Mouse (Mus musculus) lung, postnatal 14 days (tissue): ENCODE data around the gene Atp2b2.
"Not testable (repeated sequence)": the region's sequence is repeated elsewhere in the genome, so short reads cannot be mapped to it uniquely, and the experiment has no call there.

ENCODE experiments used
- DNase-seq: peaks from one replicate; pipeline ENCODE4 v3.0.0; 2021

Atp2b2 gene

DNA sequence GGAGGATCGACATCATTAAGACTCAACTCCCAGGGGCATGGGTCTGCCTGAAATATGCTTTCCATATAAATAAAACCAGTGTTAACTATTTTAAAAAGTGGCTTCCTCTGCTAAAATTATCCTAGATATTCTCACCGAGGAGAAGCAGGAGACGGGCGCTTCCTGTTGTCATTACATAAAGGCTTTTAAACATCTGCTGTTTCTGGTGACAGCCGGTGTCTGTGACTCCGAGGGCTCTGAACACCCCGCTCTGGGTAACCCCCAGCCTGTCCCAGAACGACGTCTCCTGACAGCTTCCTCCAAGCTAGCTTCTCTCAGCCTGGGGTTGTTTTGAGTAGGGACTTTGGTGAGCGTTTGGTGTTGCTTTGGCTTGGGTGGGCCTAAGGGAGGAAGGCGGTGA is 273.6 kb downstream of the Atp2b2 start:
- DNase-seq: no peak

DNA sequence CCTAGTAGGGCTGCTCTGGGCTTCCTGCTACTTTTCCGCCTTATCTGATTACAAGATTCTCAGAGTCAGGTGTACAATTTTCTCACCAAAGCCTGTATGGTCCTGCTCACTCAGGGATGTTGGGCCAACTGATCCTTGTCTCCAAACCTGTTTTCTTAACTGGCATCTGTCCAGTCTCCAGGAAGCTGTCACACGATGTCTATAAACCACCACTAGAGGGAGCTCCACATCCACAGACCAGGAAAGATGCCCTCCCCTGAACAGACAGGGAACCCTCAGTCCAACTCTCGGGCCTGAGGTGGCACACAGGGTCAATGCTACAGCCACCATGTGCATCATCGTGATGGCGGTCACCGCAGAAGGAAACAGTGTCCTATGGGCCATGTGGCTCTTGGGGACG is 280.8 kb downstream of the Atp2b2 start:
- DNase-seq: peak; percentile 62

DNA sequence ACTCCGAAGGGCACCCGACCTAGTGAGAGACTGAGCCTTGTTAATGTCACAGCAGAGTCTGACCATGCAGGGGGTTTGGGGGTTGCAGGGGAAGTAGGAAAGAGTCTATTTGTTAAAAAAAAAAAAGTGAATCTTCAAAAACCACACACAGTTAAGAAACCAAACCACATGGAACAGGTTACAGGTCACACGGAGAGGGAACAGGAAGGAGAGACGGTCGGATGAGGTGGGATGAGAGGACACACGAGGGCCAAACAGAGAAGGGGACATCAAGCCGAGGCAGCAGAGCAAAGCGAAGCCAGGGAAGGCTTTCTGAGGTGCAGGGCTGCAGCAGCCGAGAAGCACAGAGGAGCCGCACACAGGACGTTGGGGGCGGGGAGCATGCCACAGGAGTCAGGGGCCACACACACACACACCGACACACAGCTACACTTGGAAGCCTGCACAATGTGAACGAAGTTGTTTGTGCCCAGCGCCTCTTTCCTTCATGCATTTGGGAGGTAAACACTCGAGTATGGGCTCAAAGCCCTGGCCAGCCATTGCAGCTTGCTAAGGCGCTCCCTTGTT is 293.2 kb downstream of the Atp2b2 start:
- no peak for DNase-seq

DNA sequence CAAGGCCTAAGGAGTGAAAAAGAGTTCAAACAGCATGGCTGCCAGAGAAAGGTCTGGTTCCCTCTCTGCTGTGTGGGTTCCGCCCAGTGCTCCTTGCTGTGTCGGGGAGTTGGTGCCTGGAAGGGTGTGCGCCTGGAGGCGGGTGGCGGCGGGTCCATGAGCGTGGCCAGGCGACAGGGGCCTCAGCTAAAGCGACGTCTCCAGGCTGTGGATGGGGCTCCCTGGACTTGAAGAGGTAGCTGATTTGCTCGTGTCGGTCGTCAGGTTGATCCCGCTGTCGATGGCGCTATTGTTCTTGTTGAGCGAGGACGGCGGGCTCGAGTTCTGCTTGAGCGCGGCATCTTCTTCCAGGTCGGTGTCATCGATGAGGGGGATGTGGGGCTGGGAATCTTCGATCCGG is 294.1 kb downstream of the Atp2b2 start:
- no peak for DNase-seq

DNA sequence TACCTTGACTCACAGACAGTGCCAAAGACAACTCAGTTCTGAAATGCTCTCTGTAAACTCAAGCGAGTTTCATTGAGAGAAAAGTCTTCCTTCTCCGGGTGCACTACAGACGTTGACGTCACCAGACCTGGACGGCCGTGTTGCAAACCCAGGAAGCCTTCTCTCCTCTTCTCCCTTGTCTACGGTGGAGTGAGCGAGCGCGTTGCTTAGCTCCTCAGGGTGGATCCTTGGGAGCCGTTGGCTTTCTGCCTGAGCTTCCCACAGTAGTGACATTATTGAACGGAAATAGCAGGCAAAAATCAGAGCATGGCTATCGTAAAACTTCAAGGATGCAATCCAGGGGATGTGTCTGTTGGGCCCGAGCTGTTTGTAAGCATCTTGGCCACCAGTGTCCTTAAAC is 295.1 kb downstream of the Atp2b2 start:
- no peak for DNase-seq

DNA sequence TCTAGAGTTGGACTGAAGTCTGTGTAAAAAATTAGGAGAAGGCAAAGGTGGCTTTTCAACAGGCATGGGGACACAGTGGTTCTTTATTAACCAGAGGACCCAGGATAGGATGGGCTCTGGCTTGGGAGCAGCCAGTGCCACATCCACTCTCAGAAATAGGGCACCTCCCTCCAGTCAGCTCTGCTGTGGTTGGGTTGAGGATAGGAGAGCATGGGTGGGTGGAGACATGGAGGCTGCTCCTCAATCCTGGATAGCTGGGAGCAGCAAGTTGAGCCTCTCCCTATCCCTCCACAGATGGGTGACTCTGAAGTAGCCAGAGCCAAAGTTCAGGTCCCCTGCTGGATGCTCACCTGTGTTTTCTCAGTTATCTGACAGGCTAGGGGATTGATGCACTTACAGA is 297.3 kb downstream of the Atp2b2 start:
- DNase-seq: no peak

DNA sequence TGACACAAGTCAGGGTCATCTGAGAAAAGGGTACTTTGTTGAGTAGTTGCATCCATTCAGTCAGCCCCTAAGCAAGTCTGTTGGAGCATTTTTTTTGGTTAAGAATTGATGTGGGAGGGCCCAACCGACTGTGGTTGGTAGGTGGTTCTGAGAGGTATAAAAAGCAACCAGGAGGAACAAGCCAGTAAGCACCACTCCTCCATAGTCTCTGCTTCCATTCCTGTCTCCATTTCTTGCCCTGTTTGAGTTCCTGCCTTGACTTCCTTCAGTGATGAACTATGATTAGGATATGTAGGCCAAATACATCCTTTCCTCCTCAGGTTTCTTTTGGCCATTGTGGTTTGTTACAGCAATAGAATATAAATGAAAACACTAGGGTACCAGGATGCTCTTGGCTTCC is 299.3 kb downstream of the Atp2b2 start:
- DNase-seq: no peak

DNA sequence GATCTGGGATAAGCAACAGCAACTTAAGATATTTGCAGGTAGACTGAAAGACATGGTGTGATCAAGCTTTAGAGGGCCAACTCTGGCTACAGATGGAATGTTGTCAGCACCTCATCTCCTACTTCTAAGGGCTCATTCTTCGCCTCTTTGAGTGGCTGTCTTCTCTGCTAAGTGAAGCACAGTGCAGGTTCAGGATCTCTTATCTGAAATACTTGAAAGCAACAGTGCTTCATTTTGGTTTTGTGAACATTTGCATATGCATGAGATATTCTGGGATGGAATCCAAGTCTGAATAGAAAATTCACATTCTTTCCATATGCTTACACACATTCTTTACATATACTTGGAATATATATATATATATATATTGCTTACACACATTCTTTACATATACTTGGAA is 300.1 kb downstream of the Atp2b2 start:
- DNase-seq: no peak

DNA sequence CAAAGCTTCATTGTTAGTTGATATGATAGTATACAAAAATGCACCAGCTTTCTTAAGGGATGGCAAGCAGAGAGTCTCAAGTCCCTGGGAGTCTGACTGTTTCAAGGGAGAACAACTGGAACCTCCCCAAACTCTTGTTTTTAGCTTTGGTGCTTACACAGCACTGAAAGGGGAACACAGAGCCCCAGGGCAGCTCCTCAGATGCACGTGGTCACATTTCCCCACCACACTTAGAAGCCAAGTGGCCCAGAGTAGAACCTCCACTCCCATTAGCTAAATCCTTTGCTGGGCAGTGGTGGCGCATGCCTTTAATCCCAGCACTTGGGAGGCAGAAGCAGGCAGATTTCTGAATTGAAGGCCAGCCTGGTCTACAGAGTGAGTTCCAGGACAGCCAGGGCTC is 301.0 kb downstream of the Atp2b2 start:
- DNase-seq: no peak

DNA sequence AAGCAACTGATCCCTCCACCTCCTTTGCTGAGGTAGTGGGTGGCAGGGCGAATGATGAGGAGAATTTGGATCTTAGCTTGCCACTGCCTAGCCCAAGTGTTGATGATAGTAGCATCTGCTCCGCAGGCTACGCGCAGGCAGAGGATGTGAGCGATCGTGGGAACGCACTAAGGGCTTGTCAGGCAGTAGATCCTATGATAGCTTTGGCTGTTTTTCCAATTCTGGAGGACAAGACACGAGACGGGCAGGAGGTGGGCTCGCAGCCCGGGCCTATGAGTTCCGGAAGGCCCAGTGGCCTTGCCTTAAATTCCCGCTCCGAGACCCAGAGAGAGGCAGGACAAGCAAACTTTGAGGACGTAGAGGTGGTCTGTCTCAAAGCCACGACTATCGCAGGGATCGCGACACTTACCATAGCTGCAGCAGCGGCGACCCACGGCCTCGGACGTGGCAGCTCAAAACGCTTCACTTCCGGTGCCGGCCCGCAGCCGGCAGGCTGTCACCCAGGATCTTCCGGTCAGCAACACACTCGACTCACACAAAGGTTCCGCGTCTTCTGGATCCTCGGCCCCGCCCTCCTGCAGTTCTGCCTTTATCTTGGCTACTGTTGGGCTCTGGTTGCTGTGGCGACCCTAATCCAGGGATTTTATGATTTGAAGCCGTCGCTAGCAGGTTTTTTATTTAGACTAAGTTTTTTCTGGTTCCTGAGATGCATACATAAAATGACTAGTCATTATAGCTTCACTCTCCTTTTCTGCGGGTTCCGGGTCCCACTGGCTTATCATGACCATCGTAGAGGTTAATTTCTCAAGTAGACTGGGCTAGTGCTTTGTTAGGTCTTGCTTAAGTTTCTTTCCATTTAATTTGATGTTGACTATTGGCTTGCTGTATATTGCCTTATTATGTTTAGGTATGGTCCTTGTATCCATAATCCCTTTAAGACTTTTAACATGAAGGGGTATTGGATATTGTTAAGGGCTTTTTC is 301.9 kb downstream of the Atp2b2 start, which contains the start of gene Sec13:
Gene Sec13 (minus strand): TSS at position 508 of the 982 bp plus-strand sequence.
- DNase-seq: peak; percentile 88

DNA sequence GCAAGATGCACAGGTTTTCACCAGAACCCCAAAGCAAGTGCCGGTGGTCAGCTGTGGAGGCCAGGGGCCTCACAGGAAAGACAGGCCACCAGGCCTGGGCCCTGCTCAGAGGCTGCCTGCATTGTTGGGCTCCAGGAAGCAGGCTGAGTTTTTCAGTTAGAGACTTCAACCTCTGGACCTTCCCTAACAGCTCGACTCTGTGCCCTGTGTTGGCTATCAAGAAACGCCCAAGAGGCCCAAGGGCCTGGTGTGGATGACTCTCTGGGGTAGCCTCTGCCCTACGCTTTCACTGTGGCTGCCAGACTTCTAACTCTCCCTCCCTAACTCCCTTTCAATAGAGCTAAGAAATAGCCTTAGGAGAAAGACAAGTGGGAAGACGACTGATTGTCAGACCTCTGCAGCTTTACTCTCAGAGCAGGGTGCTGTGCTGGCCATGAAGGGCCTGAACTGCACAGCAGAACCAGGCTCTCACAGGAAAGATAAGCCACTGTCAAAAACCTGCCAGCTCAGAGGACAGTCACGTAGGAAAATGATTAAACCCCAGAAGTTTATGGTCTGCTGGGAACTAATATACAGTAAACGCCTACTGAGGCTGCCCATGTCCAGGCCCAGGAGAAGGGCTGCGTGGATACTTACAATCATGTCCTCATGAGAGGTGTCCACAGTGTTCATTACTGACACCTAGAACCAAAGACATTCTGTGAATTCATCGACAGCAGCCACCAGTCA is 304.9 kb downstream of the Atp2b2 start:
- DNase-seq: no peak

DNA sequence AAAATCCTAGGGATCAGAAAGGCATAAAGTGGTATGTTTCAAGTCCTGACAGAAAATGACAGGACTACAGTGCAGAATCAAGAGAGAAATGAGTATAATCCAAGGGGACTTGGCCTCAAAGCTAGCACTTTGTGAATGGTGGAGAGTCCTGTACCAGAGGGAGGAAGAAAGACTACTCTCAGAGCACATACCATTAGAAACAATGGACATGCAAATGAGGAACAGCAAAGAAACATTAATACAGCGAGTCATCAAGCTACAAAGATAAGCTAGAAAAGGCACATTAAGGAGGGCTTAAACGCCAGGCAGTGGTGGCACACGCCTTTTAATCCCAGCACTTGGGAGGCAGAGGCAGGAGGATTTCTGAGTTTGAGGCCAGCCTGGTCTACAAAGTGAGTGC is 311.1 kb downstream of the Atp2b2 start:
- no peak for DNase-seq

DNA sequence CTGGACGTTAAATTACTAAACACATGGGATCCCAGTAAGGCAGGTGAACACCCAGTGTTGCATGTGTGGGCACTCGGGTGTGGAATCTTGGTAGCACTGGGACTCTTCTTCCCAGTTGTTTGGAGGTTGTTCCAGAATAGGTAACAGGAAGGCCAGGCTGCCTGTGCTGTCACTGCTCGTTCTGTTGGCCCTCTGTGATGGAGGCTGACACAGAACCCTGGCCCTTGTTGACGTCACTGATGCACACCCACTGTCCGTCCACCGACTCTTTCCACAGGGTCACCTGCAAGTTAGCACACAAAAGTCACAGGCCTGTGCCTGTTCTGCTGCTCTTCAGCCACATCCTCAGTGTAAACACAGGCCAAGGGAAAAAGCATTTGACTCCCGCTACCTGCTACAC is 314.2 kb downstream of the Atp2b2 start:
- DNase-seq: no peak

DNA sequence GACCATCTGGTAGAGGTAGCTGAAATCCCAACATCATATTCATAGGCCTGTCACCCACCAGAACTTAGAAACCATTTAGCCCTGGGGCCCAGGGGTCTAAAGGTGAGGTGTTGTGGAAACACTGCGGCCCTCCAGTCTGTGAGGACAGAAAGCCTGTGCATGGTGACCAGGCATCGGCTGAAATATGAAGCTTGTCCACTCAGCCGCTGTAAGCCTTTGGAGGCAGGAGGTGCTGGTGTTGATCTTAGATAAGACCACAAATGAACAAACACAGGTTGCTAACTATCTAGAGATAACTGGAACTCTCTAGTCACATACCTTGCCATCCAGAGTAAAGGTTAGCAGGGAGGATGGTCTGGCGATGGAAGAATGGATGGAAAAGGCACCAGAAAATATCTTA is 321.4 kb downstream of the Atp2b2 start:
- DNase-seq: no peak

DNA sequence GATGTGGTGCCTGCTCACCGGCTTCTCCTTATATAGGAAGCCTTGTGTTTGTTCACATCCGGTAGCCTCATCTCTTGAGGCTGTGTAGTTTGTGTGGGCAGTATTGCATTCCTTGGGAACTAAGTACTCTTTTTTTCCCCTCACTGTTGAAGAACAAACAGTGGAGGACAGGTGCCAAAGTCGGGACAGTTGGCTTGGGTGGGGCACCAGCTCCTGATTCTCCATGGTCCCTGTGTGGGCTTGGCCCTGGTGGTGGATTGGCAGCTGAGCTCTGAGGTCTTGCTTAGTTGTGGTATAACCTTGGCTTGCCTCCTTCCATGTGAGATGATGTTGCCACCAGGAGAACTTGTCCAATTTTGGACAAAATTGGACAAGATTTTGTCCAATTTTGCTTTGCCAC is 322.5 kb downstream of the Atp2b2 start, which contains the start of gene Ghrl:
Gene Ghrl (minus strand): TSS at position 3 of the 400 bp plus-strand sequence.
- DNase-seq: no peak

DNA sequence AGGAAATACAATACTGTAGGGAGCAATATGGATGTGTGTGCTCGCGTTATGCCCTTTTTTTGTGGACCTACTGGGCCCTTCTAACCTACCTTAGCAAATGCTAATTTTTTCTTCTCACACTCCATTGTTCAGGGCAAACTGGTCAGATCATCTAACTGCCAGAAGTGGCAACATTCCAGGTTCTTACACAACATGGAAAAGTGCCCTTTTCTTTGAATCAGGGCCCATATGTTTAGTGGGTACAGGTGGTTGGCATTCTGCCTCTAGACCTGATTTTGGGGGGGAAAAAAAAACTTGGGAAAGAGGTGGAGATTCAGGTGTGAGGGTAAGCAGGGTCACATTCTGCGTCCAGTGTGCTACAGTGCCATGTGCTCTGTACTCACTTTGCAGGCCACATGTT is 324.9 kb downstream of the Atp2b2 start:
- peak; percentile 35 for DNase-seq

DNA sequence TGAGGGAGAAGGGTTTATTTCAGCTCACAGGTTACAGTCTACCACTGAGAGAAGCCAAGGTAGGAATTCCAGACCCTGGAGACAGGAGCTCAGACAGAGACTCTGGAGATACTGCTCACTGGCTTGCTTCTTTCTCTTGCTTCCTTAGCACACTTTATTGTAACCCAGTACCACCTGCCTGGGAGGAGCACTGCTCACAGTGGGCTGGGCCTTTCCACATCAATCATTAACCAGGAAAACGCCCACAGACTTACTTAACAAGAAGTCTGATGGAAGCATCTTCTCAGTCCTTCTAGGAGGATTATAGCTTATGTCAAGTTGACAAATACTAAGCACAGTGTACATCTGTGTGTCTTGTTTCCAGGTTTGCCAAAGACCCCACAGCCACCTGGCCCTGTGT is 327.6 kb downstream of the Atp2b2 start:
- DNase-seq: no peak

DNA sequence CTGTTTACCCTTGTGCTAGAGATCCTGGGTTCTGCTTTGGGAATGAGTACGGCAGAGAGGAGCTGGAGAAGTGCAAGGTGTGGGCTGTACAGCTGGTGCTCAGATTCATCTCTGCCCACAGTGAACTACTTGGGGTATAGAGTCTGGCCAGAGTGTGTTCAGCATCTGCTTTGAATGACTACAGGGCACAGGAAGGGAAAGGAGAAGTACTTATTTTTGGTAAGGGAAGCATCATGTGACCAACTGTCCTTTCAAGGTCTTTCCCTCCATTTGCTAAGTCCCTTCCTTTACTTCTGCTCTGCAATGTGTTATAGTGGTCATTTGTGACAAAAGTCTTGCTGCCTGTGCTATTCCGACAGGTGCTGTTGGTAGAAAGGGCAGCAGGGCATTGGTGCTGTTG is 328.1 kb downstream of the Atp2b2 start:
- DNase-seq: no peak

DNA sequence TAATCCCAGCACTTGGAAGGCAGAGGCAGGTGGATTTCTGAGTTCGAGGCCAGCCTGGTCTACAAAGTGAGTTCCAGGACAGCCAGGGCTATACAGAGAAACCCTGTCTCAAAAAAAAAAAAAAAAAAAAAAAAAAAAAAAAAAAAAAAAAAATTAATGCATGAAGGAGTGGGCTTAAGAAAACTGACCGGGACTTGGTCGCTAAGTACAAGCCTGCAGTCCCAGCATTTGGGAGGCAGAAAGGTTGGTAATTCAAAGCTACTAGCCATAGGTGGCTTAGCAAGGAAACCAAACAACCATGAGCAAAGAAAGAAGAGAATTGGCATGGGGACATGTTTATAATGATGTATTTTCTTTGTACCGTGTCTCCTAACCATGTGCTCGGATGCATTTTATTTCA is 329.0 kb downstream of the Atp2b2 start:
- DNase-seq: not testable (repeated sequence)

DNA sequence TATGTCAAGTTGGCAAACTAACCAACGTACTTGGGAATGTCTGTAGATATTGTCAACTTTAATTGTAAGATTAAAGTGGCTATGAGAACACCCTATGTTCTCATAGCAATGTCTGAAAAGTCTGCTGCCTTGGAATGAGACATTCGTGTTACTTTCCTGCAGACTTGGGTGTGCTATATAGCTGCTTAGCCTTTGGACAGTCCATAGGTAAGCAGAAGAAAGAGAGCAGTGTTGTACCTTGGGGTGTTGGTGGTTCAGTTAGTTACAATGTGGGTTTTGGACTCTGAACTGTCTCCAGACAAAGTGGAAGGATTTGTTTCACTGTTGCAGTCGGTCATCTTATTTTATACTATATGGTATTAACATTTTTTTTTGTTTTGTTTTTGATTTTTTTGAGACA is 329.7 kb downstream of the Atp2b2 start:
- DNase-seq: no peak

DNA sequence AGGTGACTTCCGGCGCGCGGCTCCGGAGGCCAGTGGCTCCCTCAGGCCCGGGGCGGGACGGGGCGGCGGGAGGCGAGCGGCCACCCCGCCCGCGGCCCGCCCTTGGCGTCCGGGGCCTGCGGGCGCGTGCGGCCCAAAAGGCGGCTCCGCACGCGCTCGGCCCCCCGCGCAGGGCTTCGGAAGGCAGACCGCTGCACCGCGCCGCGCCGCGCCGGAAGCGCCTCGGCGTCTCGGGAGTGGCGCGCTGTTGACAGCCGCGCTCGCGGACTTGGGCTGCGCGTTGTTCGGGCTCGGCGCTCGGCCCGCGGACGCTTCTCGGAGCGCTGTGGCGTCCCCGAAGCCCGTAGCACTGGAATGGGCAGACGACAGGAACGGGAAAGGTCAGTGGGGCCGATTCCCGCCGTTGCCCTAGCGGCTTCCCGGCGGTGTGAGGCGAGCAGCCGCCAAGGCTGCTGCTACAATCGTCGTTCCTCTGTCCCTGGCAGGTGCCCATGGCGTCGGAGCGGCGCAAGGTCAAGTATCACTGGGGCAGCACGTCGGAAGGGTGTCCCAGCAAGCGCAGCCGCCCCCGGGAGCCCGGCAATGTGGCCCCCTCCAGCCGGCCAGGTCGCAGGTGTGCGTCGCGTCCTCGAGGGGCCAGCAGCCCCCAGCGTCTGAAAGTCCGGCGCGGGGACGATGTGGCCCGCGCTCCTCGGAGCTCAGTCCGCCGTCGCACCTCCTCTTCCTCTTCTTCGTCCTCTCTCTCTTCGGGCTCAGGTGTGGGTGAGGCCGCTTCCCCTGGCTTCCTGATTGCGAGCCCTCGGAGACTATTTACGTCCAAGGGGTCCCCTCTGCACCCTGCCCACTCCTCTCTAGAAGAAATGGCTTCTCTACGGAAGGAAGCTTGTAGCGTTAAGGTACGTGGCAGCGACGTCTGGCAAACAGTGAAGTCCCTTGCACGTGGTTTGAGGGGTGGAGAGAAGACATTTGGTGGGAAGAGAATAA is 344.9 kb downstream of the Atp2b2 start:
- peak; percentile 12 for DNase-seq

DNA sequence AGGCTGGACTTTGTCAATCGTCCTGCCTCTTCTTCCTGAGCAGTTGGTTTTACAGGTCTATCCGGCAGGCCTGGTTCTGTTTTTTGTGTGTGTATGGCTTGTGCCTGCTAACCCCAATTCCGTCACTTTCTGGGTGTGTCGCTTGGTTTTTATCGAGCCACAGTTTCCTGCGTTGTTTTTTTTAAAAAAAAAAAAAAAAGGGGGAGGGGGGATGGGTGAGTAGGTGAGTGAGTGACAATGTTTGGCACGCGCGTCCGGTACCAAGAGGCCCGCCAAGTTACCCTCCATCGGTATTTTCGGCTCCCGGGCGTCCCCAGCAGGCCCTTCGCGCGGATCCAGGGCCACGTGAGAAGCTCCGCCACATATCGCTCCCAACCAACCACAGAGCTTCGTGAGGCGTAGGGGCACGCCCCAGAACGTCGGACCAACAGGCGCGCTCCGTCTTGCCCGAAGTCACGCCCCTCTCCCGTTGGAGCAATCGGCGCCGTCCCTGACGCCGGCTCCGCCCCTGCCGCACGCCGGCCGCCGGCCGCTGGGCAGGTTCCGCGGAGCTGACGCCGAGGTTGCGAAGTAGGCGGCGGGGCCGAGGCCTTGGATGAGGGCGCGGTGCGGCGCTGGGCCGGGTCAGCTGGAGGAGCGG is 345.7 kb downstream of the Atp2b2 start, which contains the start of gene Tatdn2:
Gene Tatdn2 (plus strand): TSS at position 469 of the 640 bp plus-strand sequence.
- DNase-seq: peak; percentile 95
